Mouse (Mus musculus): ENCODE measurements around the gene Klhl42.

Klhl42 gene

DNA sequence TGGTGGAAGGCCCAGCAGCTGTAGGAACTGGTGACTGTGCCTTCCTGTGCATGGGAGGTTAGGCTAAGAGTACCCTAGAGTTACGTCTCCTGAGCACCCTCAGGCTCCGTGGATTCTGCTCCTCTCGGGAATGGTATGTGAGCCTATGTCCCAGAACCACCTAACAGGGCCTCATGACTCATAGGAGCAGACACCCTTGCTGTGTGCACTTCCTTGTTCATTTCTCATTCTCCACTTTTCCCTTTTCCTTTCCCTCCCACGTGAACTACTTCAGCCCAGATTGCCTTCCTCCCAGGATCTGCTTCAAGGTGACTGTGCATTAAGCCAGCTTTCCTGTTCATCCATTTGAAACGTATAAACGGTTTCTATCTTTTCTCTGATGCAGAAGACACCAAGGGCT lies 59.9 kb downstream of the Klhl42 start:
- no peaks in the 10 kb centered on the region for H3K27me3 ChIP-seq (ENCODE audit: control insufficient read depth, insufficient read depth, low read length, poor library complexity, severe bottlenecking)
- no peaks in the 10 kb centered on the region for H3K36me3 ChIP-seq (ENCODE audit: control insufficient read depth, insufficient read depth, low read length, poor library complexity, severe bottlenecking)
- DNase-seq (ENCODE audit: low read depth, low spot score): no peak

GRCm38 (mm10) chr6:147151839-147152238 lies 60.7 kb downstream of the Klhl42 start:
- no peak for DNase-seq (ENCODE audit: low read depth, low spot score)
- H3K27me3 ChIP-seq (ENCODE audit: control insufficient read depth, insufficient read depth, low read length, poor library complexity, severe bottlenecking): no peaks in the 10 kb centered on the region
- H3K36me3 ChIP-seq (ENCODE audit: control insufficient read depth, insufficient read depth, low read length, poor library complexity, severe bottlenecking): no peaks in the 10 kb centered on the region

DNA sequence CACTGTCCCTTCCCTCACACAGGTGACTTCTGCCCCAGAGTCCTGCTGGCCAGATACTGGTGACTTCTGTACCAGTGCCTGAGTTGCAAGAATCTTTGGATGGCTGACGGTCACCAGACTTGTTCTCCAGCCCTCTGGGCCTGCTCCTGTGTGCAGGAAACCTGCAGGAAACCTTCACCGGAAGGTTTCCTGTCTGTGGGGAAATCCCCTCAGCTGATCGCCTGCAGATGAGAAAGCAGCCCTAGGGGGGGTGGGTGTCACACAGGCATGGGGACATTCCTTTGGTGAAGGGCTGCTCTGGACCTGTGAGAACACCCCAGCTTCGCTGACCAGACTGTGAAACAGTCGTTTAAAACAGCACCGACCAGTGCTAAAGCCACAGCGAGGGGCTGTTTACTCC lies 63.9 kb downstream of the Klhl42 start:
- H3K36me3 ChIP-seq (ENCODE audit: control insufficient read depth, insufficient read depth, low read length, poor library complexity, severe bottlenecking): no peaks in the 10 kb centered on the region
- DNase-seq (ENCODE audit: low read depth, low spot score): no peak
- H3K27me3 ChIP-seq (ENCODE audit: control insufficient read depth, insufficient read depth, low read length, poor library complexity, severe bottlenecking): no peaks in the 10 kb centered on the region

DNA sequence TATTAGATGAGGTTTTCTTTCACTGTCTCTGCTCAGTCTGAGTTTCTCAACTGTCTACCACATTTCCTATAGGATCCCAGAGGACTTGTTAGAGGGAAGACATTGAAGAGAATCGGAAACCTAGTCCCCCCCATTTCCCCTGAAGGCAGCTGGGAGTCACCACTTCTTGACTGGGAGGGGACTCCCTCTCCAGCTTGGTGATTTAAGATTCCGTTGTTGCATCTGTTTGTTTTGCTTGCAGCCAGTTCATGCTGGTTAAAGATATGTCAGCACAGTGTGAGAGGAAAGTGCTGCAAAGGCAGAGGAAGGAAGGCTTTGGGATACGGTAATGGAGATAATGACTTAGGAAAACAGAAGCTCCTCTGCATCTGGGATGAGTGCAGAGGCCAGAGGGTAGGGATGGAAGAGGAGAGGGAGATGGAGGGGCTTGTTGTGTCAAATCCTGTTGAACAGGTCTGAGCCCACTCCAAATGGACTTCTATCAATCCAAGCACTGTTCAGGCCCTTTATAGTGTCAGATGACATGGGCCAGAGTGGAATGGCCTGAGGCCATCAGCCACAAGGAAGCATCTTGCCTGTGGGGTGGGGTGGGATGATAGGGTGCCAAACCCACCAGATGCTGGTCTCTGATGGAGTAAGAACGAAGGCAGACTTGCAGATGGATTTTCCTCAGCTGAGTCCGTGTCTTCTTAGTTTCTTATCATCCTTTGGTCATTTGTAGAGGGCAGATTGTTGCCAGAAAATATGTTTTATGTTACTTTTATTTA lies 70.8 kb downstream of the Klhl42 start:
- DNase-seq (ENCODE audit: low read depth, low spot score): no peak
- Histone ChIP-seq H3K27me3 (ENCODE audit: control insufficient read depth, insufficient read depth, low read length, poor library complexity, severe bottlenecking) (no peaks in the 10 kb centered on the region), H3K36me3 (ENCODE audit: control insufficient read depth, insufficient read depth, low read length, poor library complexity, severe bottlenecking) (no peaks in the 10 kb centered on the region)
